Mouse (Mus musculus): Measurements from ENCODE around the gene Leng1. TPM values are rescaled to one million over a fixed set of nuclear protein-coding genes. Genes with fewer than 3 reads are reported as not detected.
"Not testable (repeated sequence)": the region's sequence is repeated elsewhere in the genome, so short reads cannot be mapped to it uniquely, and the experiment has no call there.

The Leng1 gene
- polyA plus RNA-seq, 2 experiments, result 3.3 to 4.3 TPM

DNA sequence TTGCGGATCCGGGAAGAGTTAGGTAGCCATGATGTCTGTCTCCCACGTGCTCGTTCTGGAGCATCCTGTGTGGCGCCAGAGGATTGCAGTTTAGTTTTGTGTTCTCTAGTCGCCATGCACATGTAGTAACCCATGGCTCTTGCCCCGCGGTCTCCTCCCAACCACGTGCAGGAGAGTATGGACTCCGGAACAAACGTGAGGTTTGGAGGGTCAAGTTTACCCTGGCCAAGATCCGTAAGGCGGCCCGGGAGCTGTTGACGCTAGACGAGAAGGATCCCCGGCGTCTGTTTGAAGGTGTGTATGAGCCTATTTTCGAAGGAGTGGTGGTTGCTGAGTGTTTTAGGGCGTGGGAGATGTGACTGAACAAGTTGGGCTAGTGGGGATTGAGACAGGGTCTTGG is 38.8 kb upstream of the Leng1 start:
- no peak for DNase-seq (ENCODE audit: low read depth in 3 of 3, low spot score in 3 of 3)
- Histone ChIP-seq H3K4me2 (ENCODE audit: low read depth) (peak overlapping the region; percentile 92), H3K9me3 (ENCODE audit: control insufficient read depth, low read length) (no peaks in the 10 kb centered on the region), H3K4me1 (replicated peaks; ENCODE audit: control insufficient read depth in 2 of 2, insufficient read depth in 2 of 2, low read length in 1 of 2) (peaks cover 5 to 10% of the 10 kb centered on the region in 2 experiments; a peak in 2 of 4 replicates), H3K9ac (replicated peaks) (peak overlapping the region; percentile 91), H3K27ac (peak overlapping the region; percentile 90), H3K36me3 (replicated peaks; ENCODE audit: control insufficient read depth, insufficient read depth, low read depth) (peaks cover 32% of the 10 kb centered on the region), H3K4me3 (ENCODE audit: insufficient read depth in 1 of 2, low read depth in 2 of 2, low read length in 2 of 2) (peak overlapping the region; percentile 88 to 99), H3K27me3 (ENCODE audit: control insufficient read depth, insufficient read depth, low read length) (no peaks in the 10 kb centered on the region)
- WGBS (ENCODE audit: insufficient replicate concordance), result under 1% methylated on average over 20 of the region's 20 CpGs
- ATAC-seq (ENCODE audit: insufficient read depth), result peak; percentile 9; the same call in 1 of the 2 replicates
- TF ChIP-seq CTCF (IDR thresholded peaks at IDR 0.05; ENCODE audit: low read depth) (no peak), EP300 (IDR thresholded peaks at IDR 0.05; ENCODE audit: low read depth) (no peak)

DNA sequence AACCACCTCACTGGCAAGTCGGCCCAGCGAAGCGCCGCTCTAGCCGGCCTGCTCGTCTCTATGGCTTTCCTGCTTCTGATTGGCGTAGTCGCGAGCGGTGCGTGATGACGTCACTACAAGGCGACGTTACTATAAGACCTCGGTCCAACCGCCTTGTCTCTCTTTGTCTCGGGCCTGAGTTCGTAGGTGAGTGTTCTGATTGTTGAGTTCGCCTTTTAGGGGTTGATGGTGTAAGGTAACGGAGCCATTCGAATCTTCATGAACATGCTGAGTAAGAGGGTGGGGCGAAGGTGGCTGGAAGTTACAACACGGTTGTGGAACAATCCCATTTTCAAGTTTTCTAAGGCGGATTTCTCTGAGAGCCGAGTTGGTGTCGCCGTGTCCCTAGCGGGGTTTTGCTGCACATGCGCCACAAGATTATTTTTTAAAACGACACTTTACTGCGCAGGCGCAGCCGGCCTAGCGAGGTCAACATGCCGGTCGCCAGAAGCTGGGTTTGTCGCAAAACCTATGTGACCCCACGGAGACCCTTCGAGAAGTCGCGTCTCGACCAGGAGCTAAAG is 38.3 kb upstream of the Leng1 start, which contains the start of gene Rps9:
Rps9 (plus strand) TSS at position 115 of the 563 bp plus-strand sequence.
- Histone ChIP-seq H3K4me1 (replicated peaks; ENCODE audit: control insufficient read depth in 2 of 2, insufficient read depth in 2 of 2, low read length in 1 of 2) (peaks cover 5 to 10% of the 10 kb centered on the region in 2 experiments; a peak in 2 of 4 replicates), H3K4me3 (ENCODE audit: insufficient read depth in 1 of 2, low read depth in 2 of 2, low read length in 2 of 2) (peak within 1 kb of the TSS; percentile 88 to 99), H3K27ac (peak within 1 kb of the TSS; percentile 90), H3K36me3 (replicated peaks; ENCODE audit: control insufficient read depth, insufficient read depth, low read depth) (peaks cover 32% of the 10 kb centered on the region), H3K9me3 (ENCODE audit: control insufficient read depth, low read length) (no peaks in the 10 kb centered on the region), H3K4me2 (ENCODE audit: low read depth) (peak within 1 kb of the TSS; percentile 92), H3K27me3 (ENCODE audit: control insufficient read depth, insufficient read depth, low read length) (no peaks in the 10 kb centered on the region), H3K9ac (replicated peaks) (peak within 1 kb of the TSS; percentile 91)
- TF ChIP-seq EP300 (IDR thresholded peaks at IDR 0.05; ENCODE audit: low read depth) (no peak), CTCF (IDR thresholded peaks at IDR 0.05; ENCODE audit: low read depth) (peak; percentile 36; the same call in 1 of the 2 replicates)
- peak; percentile 92 for ATAC-seq (ENCODE audit: insufficient read depth)
- peak; percentile 92 to 93 (median 93) for DNase-seq (ENCODE audit: low read depth in 3 of 3, low spot score in 3 of 3)
- WGBS (ENCODE audit: insufficient replicate concordance), result 1% methylated on average over 42 of the region's 42 CpGs

DNA sequence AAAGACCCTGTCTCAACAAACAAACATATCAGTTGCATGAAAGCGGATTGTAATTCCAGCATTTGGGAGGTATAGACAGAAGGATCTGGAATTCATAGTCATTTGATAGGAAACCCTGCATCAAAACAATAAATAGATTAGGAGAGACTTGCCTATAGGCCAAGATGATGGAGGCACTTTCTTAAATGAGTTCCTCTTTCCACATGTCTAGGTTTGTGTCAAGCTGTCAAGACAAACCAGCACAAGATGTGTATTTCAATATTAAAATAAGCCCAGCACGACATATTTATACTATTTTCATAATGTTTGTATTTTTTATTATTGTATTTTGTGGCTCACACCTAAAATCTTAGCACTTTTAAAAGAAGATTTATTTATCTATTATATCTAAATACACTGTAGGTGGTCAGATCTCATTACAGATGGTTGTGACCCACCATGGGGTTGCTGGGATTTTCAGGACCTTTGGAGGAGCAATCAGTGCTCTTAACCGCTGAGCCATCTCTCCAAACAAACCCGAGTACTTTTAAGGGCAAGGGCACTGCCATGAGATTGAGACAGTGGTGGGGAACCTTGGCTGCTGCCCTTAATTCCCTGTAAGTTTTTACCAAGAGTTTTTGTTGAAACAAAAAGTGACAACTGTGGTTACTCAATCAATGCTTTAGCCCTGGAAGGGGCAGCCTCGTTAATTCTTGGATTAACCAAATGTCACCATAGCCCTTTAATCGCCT is 37.7 kb upstream of the Leng1 start:
- ATAC-seq (ENCODE audit: insufficient read depth), result peak; percentile 32
- Histone ChIP-seq H3K4me1 (replicated peaks; ENCODE audit: control insufficient read depth in 2 of 2, insufficient read depth in 2 of 2, low read length in 1 of 2) (peaks cover 5 to 10% of the 10 kb centered on the region in 2 experiments; a peak in 2 of 4 replicates), H3K27me3 (ENCODE audit: control insufficient read depth, insufficient read depth, low read length) (no peaks in the 10 kb centered on the region), H3K9ac (replicated peaks) (peak overlapping the region; percentile 62), H3K4me3 (ENCODE audit: insufficient read depth in 1 of 2, low read depth in 2 of 2, low read length in 2 of 2) (peak overlapping the region; percentile 39 to 88), H3K9me3 (ENCODE audit: control insufficient read depth, low read length) (no peaks in the 10 kb centered on the region), H3K36me3 (replicated peaks; ENCODE audit: control insufficient read depth, insufficient read depth, low read depth) (peaks cover 32% of the 10 kb centered on the region), H3K27ac (peak overlapping the region; percentile 32), H3K4me2 (ENCODE audit: low read depth) (peak overlapping the region; percentile 92)
- no peak for DNase-seq (ENCODE audit: low read depth in 3 of 3, low spot score in 3 of 3)
- TF ChIP-seq CTCF (IDR thresholded peaks at IDR 0.05; ENCODE audit: low read depth), result no peak
- TF ChIP-seq EP300 (IDR thresholded peaks at IDR 0.05; ENCODE audit: low read depth), result no peak
- WGBS (ENCODE audit: insufficient replicate concordance), result 17% methylated on average over 6 of the region's 6 CpGs

DNA sequence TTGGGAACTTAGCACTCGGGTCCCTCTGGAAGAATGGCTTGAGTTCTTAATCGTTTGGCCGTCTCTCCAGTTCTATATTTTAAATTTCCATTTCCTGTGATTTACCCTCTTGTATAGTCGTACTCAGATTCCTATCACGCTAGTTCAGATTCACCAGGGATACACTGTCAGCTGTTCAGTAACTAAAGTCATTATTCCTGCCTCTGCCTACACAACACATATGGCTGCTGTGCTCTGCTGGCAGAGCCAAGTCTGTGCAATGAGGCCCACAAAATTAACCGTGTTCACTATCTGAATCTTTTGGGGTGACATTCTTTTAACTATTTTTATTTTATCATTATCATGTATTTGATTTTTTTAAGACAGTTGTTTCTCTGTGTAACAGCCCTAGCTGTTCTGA is 32.8 kb upstream of the Leng1 start:
- TF ChIP-seq EP300 (IDR thresholded peaks at IDR 0.05; ENCODE audit: low read depth), result no peak
- TF ChIP-seq CTCF (IDR thresholded peaks at IDR 0.05; ENCODE audit: low read depth), result no peak
- H3K9me3 ChIP-seq (ENCODE audit: control insufficient read depth, low read length), result no peaks in the 10 kb centered on the region

DNA sequence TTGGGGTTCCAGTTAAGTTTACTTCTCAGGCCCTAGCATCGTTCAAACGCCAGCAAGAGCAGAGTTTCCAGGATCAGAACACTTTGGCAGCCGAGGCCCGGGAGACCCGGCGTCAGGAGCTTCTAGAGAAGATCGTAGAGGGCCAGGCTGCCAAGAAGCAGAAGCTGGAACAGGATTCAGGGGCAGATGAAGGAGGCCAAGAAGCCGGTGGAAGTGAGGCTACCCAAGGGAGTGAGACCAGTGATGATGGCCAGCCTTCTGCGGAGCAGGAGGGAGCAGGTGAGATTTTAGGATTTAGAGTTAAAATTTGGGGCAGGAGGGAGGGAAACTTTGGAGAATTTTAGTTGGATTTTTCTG is 29.3 kb upstream of the Leng1 start:
- Histone ChIP-seq H3K4me1 (replicated peaks; ENCODE audit: control insufficient read depth in 2 of 2, insufficient read depth in 2 of 2, low read length in 1 of 2) (peaks cover 4 to 11% of the 10 kb centered on the region in 2 experiments; a peak in 3 of 4 replicates), H3K4me3 (ENCODE audit: insufficient read depth in 1 of 2, low read depth in 2 of 2, low read length in 2 of 2) (peak overlapping the region; percentile 77 to 88), H3K4me2 (ENCODE audit: low read depth) (peak overlapping the region; percentile 95), H3K9ac (replicated peaks) (peak overlapping the region; percentile 56)
- ATAC-seq (ENCODE audit: insufficient read depth); H3K36me3 ChIP-seq (replicated peaks; ENCODE audit: control insufficient read depth, insufficient read depth, low read depth); DNase-seq (ENCODE audit: low read depth in 3 of 3, low spot score in 3 of 3); H3K27ac ChIP-seq; H3K9me3 ChIP-seq (ENCODE audit: control insufficient read depth, low read length); H3K27me3 ChIP-seq (ENCODE audit: control insufficient read depth, insufficient read depth, low read length): not testable (repeated sequence)
- WGBS (ENCODE audit: insufficient replicate concordance), result 9% methylated on average over 9 of the region's 9 CpGs

More for the DNA sequence above, 32.8 kb upstream of the Leng1 start:
- Histone ChIP-seq H3K9ac (replicated peaks) (no peak overlapping the region), H3K27me3 (ENCODE audit: control insufficient read depth, insufficient read depth, low read length) (no peaks in the 10 kb centered on the region), H3K27ac (no peak overlapping the region), H3K4me2 (ENCODE audit: low read depth) (no peak overlapping the region), H3K4me3 (ENCODE audit: insufficient read depth in 1 of 2, low read depth in 2 of 2, low read length in 2 of 2) (no peak overlapping the region), H3K4me1 (replicated peaks; ENCODE audit: control insufficient read depth in 2 of 2, insufficient read depth in 2 of 2, low read length in 1 of 2) (peaks cover 2 to 6% of the 10 kb centered on the region in 2 experiments; a peak in 3 of 4 replicates), H3K36me3 (replicated peaks; ENCODE audit: control insufficient read depth, insufficient read depth, low read depth) (no peaks in the 10 kb centered on the region; the same call in 1 of the 2 replicates)
- DNase-seq (ENCODE audit: low read depth in 3 of 3, low spot score in 3 of 3) (no peak), ATAC-seq (ENCODE audit: insufficient read depth) (no peak)
- 72% methylated on average over 6 of the region's 6 CpGs for WGBS (ENCODE audit: insufficient replicate concordance)
